Comparison of ENCODE assay signal across 25 mouse cellular contexts in genomic region chr4:149125341-149126114, GRCm38 (mm10). TPM values are rescaled to one million over a fixed set of nuclear protein-coding genes. Genes with fewer than 3 reads are reported as not detected.
DNase-seq lines count a peak whose midpoint lies in the region; ATAC-seq lines count a peak whose summit lies in the region.
"Had no signal": no experiment of that assay in that cellular context is flagged by ENCODE, and none has a peak within 500 bp of the region (broad histone marks: within the 10 kb centered on the region; RNA-seq: fewer than 3 reads in every experiment).

No protein-coding gene starts in this region.

- H3K9me3 ChIP-seq in heart, embryonic 10.5 days, result no peaks in the 10 kb centered on the region
- H3K9me3 ChIP-seq in kidney, embryonic 16.5 days (ENCODE audit: low read length), result no peaks in the 10 kb centered on the region
- H3K9me3 ChIP-seq: embryonic facial prominence, embryonic 15.5 days; hindbrain, embryonic 13.5 days had no signal

- no peak for DNase-seq in heart, embryonic 10.5 days (ENCODE audit: low spot score)
- DNase-seq in heart, postnatal 14 days, result no peak
- no peak for DNase-seq in kidney, adult 18-20 months
- DNase-seq in ES-CJ7 (ENCODE audit: low read depth, low spot score) (peak; percentile 82), ZHBTc4 (ENCODE audit: low read depth, low spot score) (peak; percentile 94)
- no peak for DNase-seq in layer of hippocampus, postnatal 10 days (ENCODE audit: low spot score in 2 of 2)
- DNase-seq: adrenal gland, adult 8-10 months; adrenal gland, postnatal 36 days; cerebellum, adult 2 months; cerebellum, postnatal 10 days; embryo, embryonic 11 days; gastrocnemius, postnatal 10 days; heart, postnatal 10 days had no signal

- peaks cover 29% of the 10 kb centered on the region for H3K36me3 ChIP-seq in heart, embryonic 10.5 days
- H3K36me3 ChIP-seq in kidney, embryonic 16.5 days (ENCODE audit: insufficient read depth, low read length), result peaks cover 8% of the 10 kb centered on the region; the same call in 1 of the 2 replicates

- ATAC-seq in kidney, embryonic 16.5 days (ENCODE audit: low FRiP score, low TSS enrichment), result peak; percentile 62; the same call in 1 of the 2 replicates
- ATAC-seq: forebrain, embryonic 16.5 days; hindbrain, postnatal 0 days; Patski had no signal

- H3K4me1 ChIP-seq in heart, embryonic 10.5 days, result peaks cover 4% of the 10 kb centered on the region
- H3K4me1 ChIP-seq in kidney, embryonic 16.5 days (ENCODE audit: insufficient read depth, low read length), result peaks cover 7% of the 10 kb centered on the region; the same call in 1 of the 2 replicates
- H3K4me1 ChIP-seq: embryonic facial prominence, embryonic 15.5 days had no signal

- intact Hi-C loops in heart, postnatal 14 days (cut with DNase I), result no loop called here

- H3K4me2 ChIP-seq in kidney, embryonic 16.5 days (replicated peaks; ENCODE audit: low read depth, low read length), result no peak overlapping the region
- H3K4me2 ChIP-seq: embryonic facial prominence, embryonic 15.5 days; hindbrain, embryonic 13.5 days had no signal

- H3K27ac ChIP-seq in heart, embryonic 10.5 days, result 0 out of 2 replicates have a peak overlapping the region, but pooled peaks have one; percentile 8
- H3K27ac ChIP-seq in kidney, embryonic 16.5 days (ENCODE audit: low read length), result no peak overlapping the region
- H3K27ac ChIP-seq: embryonic facial prominence, embryonic 15.5 days; hindbrain, embryonic 13.5 days; hindbrain, postnatal 0 days had no signal

- no peak overlapping the region for H3K9ac ChIP-seq in kidney, embryonic 16.5 days (replicated peaks; ENCODE audit: low read length)
- H3K9ac ChIP-seq: embryonic facial prominence, embryonic 15.5 days; hindbrain, embryonic 13.5 days had no signal

- H3K4me3 ChIP-seq in heart, embryonic 10.5 days, result no peak overlapping the region
- H3K4me3 ChIP-seq in kidney, embryonic 16.5 days (ENCODE audit: low read length), result no peak overlapping the region
- H3K4me3 ChIP-seq: embryonic facial prominence, embryonic 15.5 days; erythroblast, embryonic 14.5 days; hindbrain, embryonic 13.5 days had no signal

- no peaks in the 10 kb centered on the region for H3K27me3 ChIP-seq in heart, embryonic 10.5 days (ENCODE audit: insufficient read depth, poor library complexity, severe bottlenecking)
- H3K27me3 ChIP-seq in kidney, embryonic 16.5 days (ENCODE audit: insufficient read depth, low read length), result no peaks in the 10 kb centered on the region
- H3K27me3 ChIP-seq: CH12.LX; embryonic facial prominence, embryonic 15.5 days; hindbrain, embryonic 13.5 days; Patski had no signal

- whole genome bisulfite sequencing in heart, embryonic 10.5 days, result 43% methylated on average over 11 of the region's 11 CpGs
- 72% methylated on average over 11 of the region's 11 CpGs for WGBS in kidney, embryonic 16.5 days

RNA-seq across cellular contexts. Expression of gene Cort, which starts 1.0 kb away (rescaled TPM):
- 0.28 TPM in 1 of 2 replicates, not detected in the other for polyA plus RNA-seq in heart, embryonic 10.5 days (2016; fragmentation: Nextera tagmentation; extraction: Ambion mirVana)
- total RNA-seq in heart, postnatal 14 days (2021), result under 1 TPM; 0.59 to 0.88 TPM
- 0.27 and 0.41 TPM in 2 replicates for polyA plus RNA-seq in kidney, embryonic 16.5 days (2015; fragmentation: Nextera tagmentation; extraction: Ambion mirVana)
- total RNA-seq in layer of hippocampus, postnatal 10 days (2021), result 10 to 100 TPM; 17.8 to 22.2 TPM
- total RNA-seq: hematopoietic stem cell, adult 5-6 weeks had no signal
- polyA plus RNA-seq: embryonic facial prominence, embryonic 11.5 days; gonadal fat pad, adult 2 months; intestine, embryonic 14.5 days had no signal

RNA-seq across cellular contexts. Expression of gene Cenps, which starts 11.9 kb away (rescaled TPM):
- polyA plus RNA-seq in heart, embryonic 10.5 days (2016; fragmentation: Nextera tagmentation; extraction: Ambion mirVana), result 29.7 and 38.6 TPM in 2 replicates
- 1 to 10 TPM; 9.2 to 9.3 TPM for total RNA-seq in heart, postnatal 14 days (2021)
- polyA plus RNA-seq in kidney, embryonic 16.5 days (2015; fragmentation: Nextera tagmentation; extraction: Ambion mirVana), result 34.0 and 36.3 TPM in 2 replicates
- 10 to 100 TPM; 23.8 to 28.4 TPM for total RNA-seq in layer of hippocampus, postnatal 10 days (2021)

RNA-seq across cellular contexts. Expression of gene Dffa, which starts 21.6 kb away (rescaled TPM):
- polyA plus RNA-seq in heart, embryonic 10.5 days (2016; fragmentation: Nextera tagmentation; extraction: Ambion mirVana), result 43.4 and 48.9 TPM in 2 replicates
- total RNA-seq in heart, postnatal 14 days (2021), result 10 to 100 TPM; 33.5 to 39.0 TPM
- polyA plus RNA-seq in kidney, embryonic 16.5 days (2015; fragmentation: Nextera tagmentation; extraction: Ambion mirVana), result 39.0 and 40.2 TPM in 2 replicates
- total RNA-seq in layer of hippocampus, postnatal 10 days (2021), result 10 to 100 TPM; 42.4 to 47.3 TPM

RNA-seq across cellular contexts. Expression of gene Pex14, which starts 25.9 kb away (rescaled TPM):
- polyA plus RNA-seq in heart, embryonic 10.5 days (2016; fragmentation: Nextera tagmentation; extraction: Ambion mirVana), result 53.6 and 59.7 TPM in 2 replicates
- total RNA-seq in heart, postnatal 14 days (2021), result 10 to 100 TPM; 20.5 to 21.7 TPM
- polyA plus RNA-seq in kidney, embryonic 16.5 days (2015; fragmentation: Nextera tagmentation; extraction: Ambion mirVana), result 65.0 and 67.3 TPM in 2 replicates
- 10 to 100 TPM; 32.2 to 33.2 TPM for total RNA-seq in layer of hippocampus, postnatal 10 days (2021)

RNA-seq across cellular contexts. Expression of gene Pgd, which starts 41.0 kb away (rescaled TPM):
- polyA plus RNA-seq in heart, embryonic 10.5 days (2016; fragmentation: Nextera tagmentation; extraction: Ambion mirVana), result 116 and 133 TPM in 2 replicates
- total RNA-seq in heart, postnatal 14 days (2021), result 10 to 100 TPM; 44.8 to 45.1 TPM
- 142 and 146 TPM in 2 replicates for polyA plus RNA-seq in kidney, embryonic 16.5 days (2015; fragmentation: Nextera tagmentation; extraction: Ambion mirVana)
- total RNA-seq in layer of hippocampus, postnatal 10 days (2021), result 10 to 100 TPM; 52.0 to 52.1 TPM

Comparison
In these comparisons a context has a peak if more than half of its experiments do, and no peak if none do; other contexts are left out.
1. DNase-seq: peak in ES-CJ7 (single experiment) and ZHBTc4 (single experiment); none in heart, embryonic 10.5 days (single experiment), heart, postnatal 14 days (0 of 2), kidney, adult 18-20 months (single experiment) and layer of hippocampus, postnatal 10 days (0 of 2).
2. RNA of gene Cort, which starts 1.0 kb away (total RNA-seq): 17.8 to 22.2 TPM in layer of hippocampus, postnatal 10 days; 0.59 to 0.88 TPM in heart, postnatal 14 days; every median in the first group is over 4 times any median in the second.